Mouse (Mus musculus) thymus, postnatal 14 days (tissue): ENCODE results near the gene Cd247.
A peak's percentile ranks its signal among the peaks of the same experiment; 100 is the strongest.

Experiments
- DNase-seq: peaks from one replicate; pipeline ENCODE4 v3.0.0; 2021

The Cd247 gene

GRCm38 (mm10) chr1:165857279-165857678, 68.8 kb downstream of the Cd247 start:
- DNase-seq: no peak

DNA sequence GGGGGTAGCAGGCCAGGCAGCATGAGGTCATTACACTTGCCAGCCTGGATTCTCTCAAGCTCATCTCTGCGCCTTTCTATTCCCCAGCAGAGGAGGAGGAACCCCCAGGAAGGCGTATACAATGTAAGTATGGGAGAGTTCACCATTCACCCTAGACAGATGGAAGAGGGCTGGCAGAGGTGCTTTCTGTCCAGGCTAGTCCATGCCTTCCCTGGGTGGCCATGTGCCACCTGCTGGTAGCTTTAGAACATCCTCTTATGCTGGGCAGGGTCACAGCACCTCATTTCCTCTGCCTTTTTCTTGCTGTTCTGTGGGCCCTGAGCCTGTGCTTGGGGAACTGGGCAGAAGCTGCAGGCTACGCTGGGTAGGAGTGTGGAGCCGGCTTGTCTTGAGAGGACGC, 69.9 kb downstream of the Cd247 start:
- peak; percentile 67 for DNase-seq

DNA sequence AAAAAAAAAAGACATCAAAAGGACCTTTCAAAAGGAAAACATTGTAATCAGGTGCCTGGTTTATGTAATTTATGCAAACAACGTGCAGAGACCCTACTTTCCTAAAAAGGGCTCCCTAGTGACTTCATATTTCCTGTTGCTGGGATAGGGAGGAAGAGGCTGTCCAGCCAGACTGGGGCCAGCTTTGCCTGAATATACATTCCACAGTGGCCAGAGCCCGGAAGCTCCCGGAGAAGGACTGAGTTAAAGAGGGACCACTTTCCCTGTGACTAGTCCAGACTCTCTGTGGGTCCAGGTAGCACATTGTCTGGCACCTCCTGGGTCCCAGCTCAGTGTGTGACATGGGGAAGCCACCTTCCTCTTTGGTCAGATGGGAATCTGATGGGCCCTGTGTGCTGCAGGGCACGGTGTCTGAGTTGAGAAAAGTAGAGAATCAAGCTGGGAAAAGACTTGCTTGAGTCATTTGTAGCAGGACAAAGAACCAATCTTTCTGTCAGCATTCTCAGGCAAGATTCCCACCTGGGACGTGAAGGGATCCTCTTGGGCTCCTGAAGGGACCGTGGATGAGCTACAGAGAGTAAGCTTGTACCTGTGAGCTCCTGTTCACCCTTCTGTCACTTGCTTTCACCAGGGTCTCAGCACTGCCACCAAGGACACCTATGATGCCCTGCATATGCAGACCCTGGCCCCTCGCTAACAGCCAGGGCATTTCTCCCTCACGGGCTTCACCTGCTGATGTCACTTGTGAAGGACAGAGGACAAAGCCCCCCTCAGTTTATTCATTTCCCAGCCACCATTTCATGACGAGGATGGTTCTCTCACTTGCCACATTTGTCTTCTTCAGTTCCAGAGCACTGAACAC, 72.1 kb downstream of the Cd247 start:
- no peak for DNase-seq

- no peak for DNase-seq
Observed at GRCm38 (mm10) chr1:165861235-165861609, 72.7 kb downstream of the Cd247 start.

- no peak for DNase-seq
Observed at GRCm38 (mm10) chr1:165862059-165862458, 73.6 kb downstream of the Cd247 start.

DNA sequence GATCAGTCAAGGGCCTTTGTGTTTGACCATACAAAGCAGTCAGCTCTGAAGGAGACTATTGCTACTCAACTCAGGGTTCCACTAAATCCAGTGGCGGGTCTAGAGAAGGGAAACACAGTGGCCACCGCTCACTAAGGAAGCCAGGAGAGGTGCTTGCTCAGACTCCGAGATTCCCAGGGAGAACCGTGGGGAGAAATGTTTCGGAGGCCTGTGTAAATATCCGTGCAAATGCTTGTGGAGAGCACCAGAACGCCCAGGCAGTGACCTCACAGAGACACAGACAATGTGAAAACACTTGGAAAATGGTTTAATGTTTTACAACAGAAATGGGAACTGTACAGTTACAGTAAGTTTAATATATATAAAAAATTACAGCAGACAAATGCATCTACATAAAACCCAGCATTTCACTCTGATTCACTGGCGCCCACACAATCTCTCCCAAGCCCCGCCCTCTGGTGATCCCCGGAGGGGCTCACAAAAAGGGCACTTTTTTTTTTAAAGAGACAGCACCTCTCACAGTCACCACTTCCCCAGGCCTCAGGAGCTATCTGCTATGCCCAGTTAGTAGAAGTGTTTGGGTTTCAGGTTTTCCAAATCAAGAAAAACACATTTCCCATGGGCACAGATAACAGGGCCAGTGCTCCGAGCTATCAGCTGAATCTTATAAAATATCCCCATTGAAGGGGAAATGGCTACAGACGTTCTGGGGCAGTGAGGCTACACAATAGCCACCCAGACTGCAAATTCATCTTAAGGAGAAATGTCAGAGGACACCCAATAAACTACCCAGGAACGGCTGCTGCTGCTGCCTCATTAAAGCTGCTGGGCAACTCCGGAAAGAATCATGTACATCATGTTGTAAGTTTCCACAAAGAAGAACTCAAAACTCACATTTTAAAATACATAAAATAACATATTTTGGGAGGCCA, 76.6 kb downstream of the Cd247 start:
- no peak for DNase-seq

- DNase-seq: no peak
Observed at GRCm38 (mm10) chr1:165866630-165867280, 78.3 kb downstream of the Cd247 start.

DNA sequence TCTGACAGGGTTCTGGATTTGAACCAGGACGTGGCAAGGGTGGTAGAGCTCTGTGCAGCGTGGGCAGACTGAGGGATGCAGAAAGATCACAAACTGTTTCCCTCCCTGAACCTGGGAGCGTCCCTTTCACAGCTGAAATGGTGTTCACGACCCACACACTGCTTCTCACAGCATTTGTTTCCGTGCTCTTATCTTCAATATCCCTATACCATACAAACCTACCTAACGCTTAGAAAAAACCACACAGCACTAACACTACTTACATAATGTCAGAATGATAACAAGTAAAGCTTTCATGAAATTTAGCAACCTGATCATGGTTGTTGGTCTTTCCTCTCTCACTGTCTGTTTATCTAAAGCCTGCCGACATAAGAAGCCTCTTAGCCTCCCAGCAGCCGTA, 80.2 kb downstream of the Cd247 start:
- no peak for DNase-seq

DNA sequence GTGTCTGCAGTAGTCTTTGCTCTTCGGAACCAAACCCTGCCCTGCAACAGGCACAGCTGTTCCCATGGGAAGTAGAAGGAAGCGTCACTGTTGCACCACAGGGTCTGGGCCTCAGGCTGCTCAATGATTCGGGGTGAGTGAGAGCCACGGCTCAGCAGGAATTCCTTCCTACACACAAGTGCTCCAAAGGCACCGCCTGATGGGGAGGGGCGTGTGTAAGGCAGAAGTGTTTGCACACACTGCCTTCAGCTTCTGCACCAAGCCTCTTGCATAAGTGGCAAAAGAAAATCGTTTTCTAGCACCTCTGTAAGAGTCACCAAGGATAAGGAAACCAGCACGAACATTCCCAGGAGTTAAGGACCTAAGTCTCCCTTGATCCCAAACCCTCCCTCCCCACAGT, 86.2 kb downstream of the Cd247 start:
- no peak for DNase-seq

DNA sequence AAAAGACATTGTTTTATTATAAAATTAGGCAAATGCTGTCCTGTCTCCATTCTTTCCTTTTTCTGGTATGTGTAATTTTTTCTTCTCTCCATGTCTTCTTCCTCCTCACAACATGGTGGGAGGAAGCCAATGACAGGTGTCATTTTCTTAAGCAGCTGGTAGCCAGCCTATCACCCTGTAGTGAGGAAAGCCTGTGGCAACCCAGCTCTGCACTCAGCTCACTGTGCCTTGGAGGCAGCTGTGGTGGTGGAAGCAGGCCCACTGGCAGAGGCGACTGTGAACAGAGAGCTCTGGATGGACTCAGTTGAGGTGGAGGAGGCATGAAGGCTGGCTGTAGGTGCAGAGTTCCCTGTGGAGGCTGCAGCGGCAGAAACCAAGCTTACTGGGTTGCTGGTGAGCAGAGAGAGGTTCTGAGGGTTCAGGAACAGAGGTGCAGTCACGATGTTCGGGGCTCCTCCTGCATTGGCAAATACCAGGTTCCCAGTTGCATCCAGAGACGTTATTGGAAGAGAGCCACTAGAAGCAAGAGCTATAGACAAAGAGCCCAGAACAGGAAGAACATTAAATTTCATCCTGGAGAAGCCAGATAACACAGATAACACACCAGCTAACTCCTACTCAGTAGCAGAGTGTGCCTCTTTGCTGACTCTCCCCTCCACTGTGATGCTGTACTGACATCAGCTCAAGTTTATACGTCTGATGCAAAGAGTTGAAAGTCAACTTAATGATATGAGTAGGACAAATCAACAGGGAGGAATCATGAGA, 87.2 kb downstream of the Cd247 start:
- DNase-seq: no peak

DNA sequence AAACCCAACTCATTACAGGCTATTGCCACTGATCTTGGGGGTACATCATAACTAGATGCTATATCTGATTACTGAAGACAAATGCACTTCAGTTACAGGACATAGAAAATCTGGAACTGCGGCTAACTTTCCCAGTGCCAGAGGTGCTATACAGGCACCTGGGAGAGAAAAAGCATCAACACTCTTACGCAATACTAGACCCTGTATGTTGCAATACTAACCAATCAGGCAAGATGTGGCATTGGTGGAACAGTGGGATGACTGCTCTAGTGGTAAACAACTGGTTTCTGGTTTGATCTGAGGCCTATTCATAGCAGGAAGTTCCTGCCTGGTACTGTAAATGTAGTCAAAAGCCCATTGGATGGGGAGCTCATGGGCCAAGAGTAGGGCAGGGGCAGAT, 90.3 kb downstream of the Cd247 start:
- no peak for DNase-seq

- DNase-seq: no peak
Observed at GRCm38 (mm10) chr1:165882146-165882900, 93.8 kb downstream of the Cd247 start.

GRCm38 (mm10) chr1:165891686-165892085, 103.2 kb downstream of the Cd247 start:
- peak; percentile 39 for DNase-seq

DNA sequence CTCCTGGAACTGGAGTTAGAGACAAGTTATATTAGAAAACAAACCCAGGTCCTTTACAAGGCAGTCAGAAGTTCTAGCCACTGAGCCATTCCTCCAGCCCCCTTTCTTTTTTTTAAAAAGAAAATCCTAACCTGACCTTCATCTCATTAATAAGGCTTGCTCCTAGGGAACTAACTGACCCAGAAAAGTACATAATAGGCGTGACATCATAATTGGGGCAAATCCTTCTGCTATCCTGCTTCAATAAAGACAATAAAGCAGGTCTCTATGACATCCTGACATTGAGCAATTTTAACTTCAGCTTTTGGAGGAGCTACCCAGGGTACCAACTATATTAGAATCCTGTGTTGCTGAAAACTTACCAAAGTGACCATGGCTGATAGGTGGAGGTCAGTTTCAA, 115.1 kb downstream of the Cd247 start:
- DNase-seq: no peak

DNA sequence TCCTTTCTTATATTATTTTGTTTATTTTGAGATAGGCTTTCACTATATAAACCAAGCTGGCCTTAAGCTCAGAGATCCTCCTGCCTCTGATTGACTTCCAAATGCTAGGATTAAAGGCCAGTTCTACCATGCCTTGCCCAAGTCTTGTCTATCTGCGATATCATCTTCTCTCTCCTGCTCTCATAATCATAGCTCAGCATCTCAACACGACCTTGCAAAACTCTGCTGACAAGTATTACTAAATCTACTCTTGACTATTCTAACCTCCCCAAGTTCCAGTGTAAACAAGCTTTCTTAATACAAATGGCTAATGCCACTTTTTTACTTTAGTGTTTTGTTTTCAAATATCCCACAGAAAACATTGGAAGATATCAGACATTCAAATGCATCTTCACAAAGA, 119.7 kb downstream of the Cd247 start:
- DNase-seq: no peak

GRCm38 (mm10) chr1:165908806-165909205, 120.3 kb downstream of the Cd247 start:
- DNase-seq: no peak

- DNase-seq: no peak
Observed at GRCm38 (mm10) chr1:165909471-165909870, 121.0 kb downstream of the Cd247 start.

GRCm38 (mm10) chr1:165913720-165914415, 125.4 kb downstream of the Cd247 start:
- no peak for DNase-seq

DNA sequence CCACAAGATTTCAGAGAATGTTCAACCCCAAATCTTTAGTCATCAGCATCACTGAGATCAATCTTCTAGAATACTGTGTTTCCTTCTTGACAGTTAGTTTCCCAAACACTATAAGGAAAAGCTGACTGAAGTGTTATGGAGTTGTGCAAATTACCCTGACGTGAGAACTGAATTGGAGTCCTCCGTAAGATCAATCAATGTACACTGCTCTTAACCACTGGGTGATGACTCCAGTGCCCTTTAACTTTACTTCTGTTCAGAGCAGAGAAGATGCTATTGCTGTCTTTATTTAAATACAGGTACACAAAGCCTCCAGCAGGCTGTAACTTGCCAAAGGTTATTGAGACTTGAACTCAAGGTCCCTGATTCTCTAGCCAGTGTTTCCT, 125.9 kb downstream of the Cd247 start:
- no peak for DNase-seq

DNA sequence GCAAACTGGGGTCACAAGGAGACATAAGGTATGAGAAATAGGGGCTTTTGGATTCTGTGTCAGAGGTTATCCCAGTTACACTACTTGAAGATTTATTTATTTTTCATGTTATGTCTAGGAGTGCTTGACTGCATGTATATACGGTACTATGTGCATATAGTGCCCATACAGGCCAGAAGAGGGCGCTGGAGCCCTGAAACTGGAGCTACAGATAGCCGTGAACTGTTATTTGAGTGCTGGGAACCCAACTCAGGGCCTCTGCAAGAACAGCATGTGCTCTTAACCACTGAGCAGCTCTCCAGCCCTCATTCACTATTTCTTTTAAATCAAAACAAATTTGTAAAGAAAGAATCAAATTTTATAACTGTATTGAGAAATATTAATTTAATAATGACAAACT, 132.5 kb downstream of the Cd247 start:
- DNase-seq: no peak

GRCm38 (mm10) chr1:165922488-165922887, 134.0 kb downstream of the Cd247 start:
- DNase-seq: no peak
